Mouse (Mus musculus) cerebellum, postnatal 14 days (tissue): ENCODE results near the gene Shoc2.
"Not testable (repeated sequence)": the region's sequence is repeated elsewhere in the genome, so short reads cannot be mapped to it uniquely, and the experiment has no call there.

Experiments used
- DNase-seq, 2 experiments: peaks; one replicate each; pipeline ENCODE4 v3.0.0; 2021; ENCODE audit warnings: mixed read lengths in 2 of 2

The Shoc2 gene

DNA sequence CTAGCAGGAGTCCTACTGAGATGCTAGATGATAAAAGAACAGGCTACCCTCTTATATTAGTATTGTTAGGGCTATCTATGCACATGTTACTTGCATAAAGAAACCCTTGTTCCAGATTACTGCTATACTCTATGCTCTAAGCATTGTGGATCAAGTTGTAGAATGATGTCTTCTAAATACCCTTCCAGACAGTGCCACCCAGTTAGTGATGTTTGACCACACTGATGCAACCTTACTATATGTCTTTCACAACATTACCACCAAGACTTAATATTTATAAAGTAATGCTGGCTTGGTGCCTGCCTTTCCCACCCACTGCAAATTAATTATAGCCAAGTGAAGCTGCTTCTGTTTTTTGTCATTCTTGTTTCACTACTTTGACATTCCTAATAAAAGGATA is 11.1 kb upstream of the Shoc2 start:
- no peak for DNase-seq

DNA sequence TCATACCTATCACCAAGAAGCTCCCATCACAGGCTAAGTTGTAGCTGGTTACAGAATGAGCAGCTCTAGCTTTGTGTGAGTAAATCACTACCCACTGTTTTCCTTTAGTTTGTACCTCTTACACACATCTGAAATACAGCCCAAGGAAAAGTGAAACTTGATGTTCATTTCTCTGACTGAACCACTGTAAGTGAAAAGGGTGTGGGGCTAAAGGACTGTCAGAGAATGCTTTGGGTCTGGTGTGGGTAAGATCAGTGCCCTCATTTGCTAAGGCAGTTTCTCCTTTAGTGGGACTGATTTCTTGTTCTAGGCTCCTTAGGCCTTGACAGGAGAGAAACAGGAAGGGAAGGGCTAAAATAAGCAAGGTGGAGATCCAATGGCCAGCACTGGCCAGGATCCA is 10.1 kb upstream of the Shoc2 start:
- no peak for DNase-seq

DNA sequence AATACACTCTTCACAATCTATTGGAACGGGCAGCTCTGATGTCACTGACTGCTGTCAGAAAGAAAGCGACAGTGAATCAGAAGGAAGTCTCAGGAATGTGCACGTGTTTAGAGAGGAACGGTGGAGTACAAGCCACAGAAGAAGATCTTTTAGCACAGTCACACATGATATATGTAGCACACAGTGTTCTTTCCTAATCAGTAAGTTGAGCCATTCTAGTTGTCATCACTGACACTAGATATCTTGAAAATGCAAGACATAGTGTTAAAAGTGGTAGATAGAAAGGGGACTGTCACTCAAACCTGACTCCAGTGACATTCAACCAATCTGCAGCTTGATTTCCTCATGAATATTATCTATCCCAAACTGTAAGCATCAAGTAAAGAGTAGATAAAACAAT is 4.6 kb upstream of the Shoc2 start:
- no peak for DNase-seq

DNA sequence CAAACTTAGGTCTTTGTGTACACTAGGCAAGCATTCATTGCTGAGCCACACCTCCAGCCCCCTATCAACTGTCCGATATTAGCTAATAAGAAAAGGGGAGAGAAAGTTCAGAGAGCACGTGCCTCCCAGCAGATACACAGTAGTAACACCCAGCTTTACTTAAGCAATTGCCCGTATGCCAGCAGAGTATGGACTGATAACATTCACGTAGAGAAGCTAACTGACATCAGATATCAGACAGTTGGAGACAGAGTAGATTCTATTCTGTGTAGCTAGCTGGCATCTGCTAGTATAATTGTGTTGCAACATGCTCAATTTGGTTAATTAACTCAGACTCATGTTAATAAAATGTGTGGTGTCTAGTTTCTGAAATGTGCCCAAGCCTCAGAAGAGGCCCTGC is 3.0 kb upstream of the Shoc2 start:
- DNase-seq, result no peak

DNA sequence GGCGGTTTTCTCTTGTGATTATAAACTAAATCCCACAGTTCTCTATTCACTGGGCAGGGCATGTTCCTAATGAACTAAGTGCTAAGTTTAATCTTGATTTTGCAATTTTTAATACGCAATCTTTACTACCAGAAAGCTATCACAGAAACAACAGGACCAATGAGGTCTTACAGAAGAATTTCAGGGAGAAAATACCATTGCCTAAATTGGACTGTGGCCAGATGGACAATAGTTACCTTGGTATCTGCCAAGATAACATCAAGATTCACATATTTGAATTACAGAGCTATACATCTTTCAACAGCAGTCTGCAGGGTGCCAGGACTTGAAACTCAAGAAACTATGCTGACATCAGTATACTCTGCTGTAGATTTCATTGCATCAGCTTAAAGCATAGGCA is 1.8 kb upstream of the Shoc2 start:
- DNase-seq, result no peak

DNA sequence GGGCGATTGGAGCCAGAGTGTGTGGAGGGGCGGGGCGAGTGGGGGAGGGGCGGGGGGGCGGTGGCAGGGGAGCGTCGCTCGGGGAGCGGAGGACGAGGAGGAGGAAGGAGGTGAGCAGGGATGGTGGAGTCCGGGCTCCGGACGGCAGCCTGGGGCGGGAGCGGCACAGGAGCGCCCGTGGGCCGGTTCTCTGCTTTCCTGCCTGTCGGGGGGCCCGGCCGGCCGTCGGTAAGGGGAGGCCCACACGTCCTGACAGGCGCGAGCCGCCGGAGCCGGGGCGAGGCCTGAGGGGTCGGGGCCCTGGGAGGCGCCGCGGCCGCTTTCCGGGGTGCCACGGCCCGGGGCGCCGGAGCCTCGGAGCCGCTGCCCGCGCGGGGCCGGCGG is 672 bp downstream of the Shoc2 start:
- DNase-seq, result no peak

DNA sequence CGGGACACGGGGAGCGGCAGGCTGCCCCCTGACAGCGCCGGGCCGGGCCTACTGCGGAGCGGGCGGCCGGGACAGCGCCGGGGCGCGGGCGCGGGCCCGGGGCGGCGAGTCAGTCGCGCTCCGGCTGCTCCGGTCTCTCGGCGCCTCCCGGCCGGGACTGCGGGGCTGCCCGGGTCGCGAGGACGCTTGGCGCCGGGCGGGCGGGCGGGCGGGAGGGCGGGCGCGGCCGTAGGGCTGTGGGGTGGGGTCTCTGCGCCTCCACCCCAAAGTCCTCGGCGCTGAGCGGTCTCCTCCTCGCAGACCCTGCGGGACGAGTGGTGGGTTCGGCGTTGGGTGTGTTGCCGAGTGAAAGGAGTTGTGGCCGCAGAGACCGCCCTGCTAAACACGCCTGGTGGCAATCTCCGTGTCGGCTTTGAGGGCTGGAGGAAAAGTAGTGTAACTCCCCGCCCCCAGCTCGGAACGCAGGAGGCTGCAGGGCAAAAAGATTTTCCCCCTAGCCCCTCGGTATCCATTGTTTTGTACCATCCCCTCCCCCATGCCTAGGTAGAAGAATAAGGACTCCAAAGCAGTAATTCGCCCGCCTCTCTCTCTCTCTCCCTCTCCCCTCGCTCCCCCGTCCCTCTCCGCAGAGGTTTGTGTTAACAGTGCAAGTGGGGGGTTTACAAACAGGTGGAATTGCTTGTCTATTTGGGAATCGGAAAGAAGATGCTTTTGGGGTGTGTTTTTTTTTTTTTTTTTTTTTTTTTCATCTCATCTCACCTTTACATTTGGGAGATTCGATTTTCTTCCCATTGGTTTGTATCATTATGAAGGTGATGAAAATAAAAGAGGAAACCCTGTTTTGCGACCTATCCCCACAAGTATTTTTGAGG is 1.3 kb downstream of the Shoc2 start:
- DNase-seq, result peak; percentile 53 to 60

DNA sequence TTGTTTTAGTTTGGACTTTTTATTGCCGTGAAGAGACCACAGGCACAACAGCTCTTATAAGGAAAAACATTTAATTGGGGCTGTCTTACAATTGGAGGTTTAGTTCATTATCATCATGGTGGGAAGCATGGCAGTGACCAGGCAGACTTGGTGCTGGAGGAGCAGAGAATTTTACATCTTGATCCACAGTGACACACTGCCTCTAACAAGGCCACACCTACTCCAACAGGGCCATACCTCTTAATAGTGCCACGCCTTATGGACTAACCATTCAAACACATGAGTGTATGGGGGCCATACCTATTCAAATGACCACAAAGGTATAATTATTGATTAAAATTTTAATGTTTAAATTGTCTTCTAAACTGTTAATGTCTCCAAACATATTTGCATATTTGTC is 13.4 kb downstream of the Shoc2 start:
- DNase-seq, result no peak

DNA sequence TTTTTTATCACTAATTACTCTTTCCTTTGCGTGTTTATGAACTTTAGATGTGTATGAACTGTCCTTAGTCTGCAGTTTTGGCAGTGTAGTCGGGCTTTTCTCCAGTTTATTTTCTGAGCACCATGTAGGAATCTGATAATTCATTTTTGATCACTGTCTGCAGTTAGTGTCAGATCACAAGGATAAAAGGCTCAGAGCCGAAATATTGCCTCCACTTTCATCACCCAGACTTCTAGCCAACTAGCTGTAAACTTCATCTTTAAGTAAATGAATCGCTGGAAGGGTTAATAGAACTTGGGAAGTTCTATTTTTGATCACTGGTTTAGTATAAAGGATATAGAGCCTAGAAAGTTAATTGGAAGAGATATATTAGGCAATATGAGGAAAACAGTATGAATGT is 18.4 kb downstream of the Shoc2 start:
- DNase-seq, result no peak

DNA sequence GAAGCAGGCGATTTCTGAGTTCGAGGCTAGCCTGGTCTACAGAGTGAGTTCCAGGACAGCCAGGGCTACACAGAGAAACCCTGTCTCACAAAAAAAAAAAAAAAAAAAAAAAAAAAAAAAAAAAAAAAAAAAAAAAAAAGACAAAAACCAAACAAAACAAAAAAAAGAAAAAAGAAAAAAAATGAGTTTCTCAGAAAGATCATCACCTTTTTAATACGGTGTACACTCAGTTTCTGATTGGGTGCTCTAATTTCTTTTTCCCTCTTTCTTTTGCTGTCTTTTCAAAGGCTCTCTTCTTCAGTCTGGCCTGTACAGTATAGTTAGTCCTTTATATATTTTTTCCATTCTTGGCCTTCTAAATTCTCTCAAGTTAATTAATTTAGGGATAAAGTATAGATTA is 20.2 kb downstream of the Shoc2 start:
- DNase-seq, result not testable (repeated sequence)

DNA sequence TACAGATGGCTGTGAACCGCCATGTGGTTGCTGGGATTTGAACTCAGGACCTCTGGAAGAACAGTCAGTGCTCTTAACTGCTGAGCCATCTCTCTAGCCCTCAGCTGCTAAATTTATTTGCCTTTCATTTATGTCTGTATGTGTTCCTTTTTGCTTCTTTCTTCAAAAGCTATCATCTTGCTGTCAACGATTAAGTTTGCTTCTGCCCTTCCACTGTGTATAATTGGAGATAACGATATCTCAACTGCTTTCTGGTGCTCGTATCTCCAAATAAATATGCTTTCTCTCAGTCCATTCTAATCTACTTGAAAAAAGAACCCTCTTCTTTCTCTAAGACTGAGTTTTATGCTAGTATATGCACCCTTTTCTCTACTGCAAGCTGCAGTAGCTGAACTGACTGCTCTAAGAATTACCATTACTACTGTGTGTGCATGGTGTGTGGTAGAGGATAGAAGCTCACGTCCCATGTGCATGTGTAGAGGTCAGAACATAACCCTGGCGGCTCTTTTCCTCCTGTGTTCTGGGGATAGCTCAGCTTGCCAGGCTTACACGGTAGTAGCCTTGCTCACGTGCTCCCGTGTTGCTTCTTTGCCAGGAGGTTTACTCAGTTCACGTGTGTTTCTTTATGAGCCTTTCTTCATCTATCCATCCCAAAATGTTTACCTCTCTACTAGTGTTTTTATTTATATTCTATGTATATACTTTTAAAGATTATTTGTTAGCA is 21.0 kb downstream of the Shoc2 start:
- DNase-seq, result no peak

DNA sequence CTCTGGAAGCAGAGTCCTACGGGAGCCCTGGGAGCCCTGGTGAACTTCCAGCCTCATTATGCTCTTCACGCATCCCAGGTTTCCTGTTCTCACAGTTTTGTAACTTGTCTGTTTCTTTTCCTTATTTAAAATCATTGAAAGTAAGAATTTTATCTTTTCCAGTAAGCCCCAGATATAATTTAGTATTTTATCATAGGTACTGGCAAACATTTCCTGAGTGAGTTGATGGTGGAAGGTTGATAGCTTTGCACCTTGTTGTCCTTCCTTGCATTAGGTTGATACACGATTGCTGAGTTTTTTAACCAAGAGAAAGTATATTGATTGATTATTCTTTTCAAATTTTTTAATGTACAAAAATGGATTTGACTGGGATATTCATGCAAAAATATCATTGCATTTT is 25.1 kb downstream of the Shoc2 start:
- DNase-seq, result no peak

DNA sequence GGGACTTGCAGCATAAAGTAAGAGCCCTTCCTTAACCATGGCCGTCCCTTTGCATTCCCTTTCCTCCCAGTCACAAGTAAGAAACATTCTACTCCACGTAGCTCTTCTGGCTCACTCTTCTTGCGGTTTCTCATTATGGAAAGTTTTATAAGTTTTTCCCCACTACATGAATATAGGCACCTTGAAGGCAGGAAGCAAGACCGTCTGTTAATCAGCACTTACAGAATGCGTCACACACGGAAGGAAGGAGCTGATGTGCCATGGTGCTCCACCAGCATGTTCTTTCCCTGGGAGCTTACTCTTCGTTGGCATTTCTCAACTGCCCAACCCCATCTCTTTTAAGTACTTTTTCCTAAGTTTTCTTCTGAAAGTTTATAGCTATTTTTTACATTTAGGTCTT is 27.8 kb downstream of the Shoc2 start:
- no peak for DNase-seq

DNA sequence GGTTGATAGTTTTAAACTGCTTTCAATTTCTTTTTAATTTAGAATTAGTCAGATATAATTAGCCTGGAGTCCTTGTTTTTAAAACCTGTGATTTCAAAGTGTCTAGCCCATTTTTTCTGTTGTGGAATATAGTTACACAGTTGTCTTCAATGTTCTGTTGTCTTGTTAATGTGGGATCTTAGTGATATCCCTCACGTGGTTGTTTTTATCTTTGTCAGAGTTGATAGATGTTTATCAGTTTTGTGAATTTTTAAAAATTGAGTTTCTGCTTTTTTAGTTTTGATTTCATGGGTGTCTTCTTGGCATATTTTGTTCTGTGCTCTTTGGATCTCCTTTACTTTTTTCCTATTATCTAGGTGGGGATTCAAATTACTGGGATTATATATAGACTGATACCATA is 29.6 kb downstream of the Shoc2 start:
- no peak for DNase-seq

DNA sequence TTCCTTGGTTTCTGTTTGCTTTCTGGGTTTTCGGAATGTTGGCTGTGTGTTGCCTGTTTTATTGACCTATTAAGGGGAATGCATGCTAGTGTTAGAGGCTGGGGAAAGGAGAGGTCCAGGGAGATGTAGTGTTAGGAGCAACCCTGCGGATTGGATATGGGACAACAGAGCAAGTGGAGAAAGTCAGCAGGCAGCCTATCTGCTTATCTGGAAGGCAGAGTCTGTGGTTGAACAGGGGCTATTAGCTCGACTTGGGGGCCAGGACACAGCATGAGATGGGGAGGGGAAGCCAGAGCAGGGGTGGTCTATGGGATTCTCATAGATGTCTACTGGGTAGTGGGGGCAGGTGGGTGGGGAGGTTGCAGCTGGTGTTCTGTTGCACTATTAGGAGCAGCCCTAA is 37.9 kb downstream of the Shoc2 start:
- no peak for DNase-seq

DNA sequence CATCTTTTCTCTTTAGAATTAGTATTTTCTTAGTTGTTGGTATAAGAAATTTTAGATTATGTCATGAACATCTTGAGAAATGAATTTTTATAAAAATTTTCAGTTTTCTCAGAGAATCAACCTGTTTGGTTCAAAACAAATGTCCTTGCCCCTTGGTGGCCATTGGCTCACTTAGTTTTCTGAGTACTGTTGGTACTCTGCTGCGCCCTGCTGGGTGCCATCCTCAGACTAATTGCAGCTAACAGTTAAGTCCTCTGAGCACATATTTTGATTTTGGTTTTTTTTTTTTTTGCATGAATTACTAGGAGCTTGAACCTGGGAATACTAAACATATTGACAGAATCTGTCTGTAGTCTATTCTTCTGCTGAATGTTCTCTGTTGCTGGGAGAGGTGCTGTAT is 39.2 kb downstream of the Shoc2 start:
- no peak for DNase-seq

DNA sequence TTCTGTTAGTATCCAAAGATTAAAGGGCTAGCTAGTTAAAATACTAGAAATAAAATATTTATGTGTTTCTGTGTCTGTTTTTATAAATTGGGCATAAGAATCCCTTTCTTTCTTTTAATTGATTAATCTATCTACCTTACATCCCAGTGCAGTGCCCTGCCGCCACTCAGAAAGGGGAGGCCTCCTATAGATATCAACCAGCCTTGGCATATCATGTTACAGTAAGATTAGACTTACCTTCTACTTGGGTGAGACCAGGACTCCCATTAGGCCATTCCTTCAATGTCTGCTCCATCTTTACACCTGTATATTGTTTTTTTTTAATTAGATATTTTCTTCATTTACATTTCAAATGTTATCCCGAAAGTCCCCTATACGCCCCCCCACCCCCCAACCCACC is 40.5 kb downstream of the Shoc2 start:
- no peak for DNase-seq

DNA sequence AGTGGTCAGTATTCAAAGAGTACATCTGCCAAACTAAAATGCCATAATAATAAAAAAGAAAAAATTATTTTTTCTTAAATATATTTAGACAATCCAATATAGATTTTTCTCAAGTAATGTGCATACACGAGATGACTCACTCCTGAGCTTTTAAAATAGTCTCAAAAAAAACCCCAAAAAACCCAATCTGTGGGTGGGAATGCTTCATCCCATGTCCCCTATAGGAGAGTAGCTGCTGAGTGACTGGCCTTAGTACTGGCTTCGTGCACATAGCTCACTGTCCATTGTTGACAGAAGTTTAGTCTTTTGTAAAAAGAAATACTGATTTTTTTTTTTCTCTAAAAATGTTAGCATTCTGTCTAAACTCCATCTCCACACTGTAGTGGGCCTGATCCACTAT is 46.4 kb downstream of the Shoc2 start:
- no peak for DNase-seq

DNA sequence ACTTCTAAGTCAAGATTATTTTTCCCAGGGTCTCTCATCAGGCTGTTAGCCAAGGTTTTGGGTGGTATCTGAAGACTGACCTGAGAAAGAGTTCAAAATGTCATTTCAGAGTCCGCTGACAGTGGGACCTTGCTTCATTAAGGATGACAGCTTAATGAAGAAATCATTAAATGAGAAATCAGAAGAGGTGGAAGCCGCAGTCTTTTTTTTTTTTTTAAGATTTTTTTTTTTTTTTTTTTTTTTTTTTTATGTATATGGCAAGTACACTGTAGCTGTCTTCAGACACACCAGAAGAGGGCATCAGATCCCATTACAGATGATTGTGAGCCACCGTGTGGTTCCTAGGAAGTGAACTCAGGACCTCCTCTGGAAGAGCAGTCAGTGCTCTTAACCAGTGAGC is 49.8 kb downstream of the Shoc2 start:
- DNase-seq, result no peak

DNA sequence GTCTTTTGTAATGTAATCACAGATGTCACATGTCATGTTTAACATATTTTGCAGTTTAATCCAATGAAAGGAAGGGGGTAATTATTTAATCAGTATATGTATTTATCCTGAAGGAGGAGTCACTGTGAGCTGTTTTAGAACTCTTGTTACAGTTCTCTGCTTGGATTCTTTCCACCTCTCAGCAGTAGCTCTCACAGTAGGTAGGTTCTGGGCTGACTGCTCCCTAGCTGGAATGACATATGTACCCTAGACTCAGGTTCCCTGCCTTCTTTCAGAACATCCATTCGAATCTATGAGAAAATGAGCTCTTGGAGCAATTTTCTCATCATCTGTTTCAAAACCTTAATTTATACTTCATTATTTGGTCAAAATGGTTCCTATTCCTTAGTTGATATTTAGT is 50.2 kb downstream of the Shoc2 start:
- DNase-seq, result peak in 1 of 2 experiments; percentile 50

DNA sequence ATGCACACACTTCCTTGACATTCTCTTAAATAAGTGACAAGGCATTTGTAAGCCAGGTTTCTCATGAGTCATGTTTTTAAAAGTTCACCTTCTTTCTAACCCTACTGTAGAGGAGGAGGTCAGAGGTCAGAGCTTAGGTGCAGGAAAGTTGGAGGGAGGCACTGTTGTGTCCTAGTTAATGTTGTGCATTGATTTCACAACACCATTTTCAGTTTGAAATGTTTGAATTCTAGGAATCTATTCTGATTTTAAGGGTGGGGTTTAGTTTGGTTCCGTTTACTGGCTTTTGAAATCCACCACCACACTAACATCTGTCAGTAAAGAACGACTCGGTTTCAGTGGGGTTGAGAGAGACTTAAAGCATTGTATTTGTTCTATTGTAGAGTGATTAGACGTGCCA is 66.9 kb downstream of the Shoc2 start:
- no peak for DNase-seq

DNA sequence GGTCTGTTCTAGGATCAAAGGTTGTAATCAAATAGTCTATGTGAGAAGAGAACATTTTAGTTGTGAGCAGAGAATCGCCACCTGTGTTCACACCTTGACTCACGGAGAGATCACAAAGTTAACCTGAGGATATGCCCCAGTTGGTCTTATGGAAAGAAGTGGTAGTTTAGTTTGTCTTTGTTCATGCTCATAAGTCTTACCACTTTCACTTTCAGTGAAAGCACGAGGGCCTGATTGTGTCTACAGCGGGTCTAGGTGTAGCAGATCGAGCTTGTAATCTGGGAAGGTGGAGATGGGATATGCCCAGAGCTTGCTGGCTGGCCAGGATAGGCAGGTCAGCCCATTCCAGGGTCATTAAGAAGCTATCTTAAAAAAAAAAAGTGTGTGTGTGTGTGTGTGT is 70.9 kb downstream of the Shoc2 start:
- DNase-seq, result no peak

DNA sequence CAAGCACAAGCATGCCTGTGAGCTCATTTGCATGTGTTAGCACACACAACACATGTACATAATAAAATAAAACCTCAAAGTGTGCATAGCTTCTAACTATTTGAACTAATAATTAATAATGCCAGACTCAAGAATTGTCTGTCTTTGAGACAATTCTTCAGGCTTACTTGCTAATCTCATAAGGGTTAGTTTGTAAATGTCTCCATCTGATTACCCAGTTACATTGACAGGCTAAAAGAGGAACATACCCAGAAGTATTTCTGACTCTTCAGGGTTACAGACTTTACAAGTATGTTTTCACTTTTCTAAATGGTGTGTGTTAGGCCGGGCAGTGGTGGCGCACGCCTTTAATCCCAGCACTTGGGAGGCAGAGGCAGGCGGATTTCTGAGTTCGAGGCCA is 71.4 kb downstream of the Shoc2 start:
- DNase-seq, result no peak

DNA sequence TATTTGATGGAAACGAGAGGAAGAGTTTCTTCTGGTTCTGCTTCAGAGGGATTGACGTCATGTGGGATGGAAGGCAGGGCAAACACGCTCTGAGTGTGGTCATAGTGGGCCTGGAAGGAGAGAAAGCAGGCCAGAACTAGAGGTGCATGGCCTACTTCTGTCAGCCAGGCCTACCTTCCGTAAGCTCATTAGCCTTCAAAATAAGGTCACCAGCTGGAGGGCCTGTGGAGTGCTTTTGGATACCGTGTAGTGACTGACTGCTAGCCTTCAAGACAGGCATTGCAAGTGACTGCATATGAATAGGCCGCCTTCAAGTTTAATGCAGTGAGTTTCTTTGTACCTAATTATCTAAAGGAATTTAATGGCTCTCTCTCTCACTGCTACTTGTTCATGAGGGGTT is 91.0 kb downstream of the Shoc2 start:
- DNase-seq, result peak; percentile 33 to 45

DNA sequence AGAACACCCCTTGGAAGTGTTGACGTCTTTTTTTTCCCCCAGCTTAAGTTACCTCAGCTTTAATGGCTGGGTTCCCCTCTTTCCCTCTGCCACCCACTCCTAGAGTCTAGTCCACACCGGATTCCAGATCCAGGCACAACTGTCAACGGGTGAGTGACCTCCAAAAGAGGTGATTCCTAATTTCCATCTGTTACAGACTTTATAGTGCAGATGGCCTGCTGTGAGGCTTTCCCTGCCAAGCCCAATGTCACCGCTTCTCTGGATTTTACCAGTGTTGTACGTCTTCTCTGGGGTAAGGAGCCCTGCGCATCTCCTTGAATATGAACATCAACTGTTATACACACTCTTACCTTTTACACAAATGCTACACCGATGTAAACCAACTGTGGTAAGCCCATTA is 95.3 kb downstream of the Shoc2 start:
- DNase-seq, result peak; percentile 37 to 46
